Mouse (Mus musculus): Measurements from ENCODE around the gene Slc5a12. TPM values are rescaled to one million over a fixed set of nuclear protein-coding genes. Genes with fewer than 3 reads are reported as not detected.
A peak's percentile ranks its signal among the peaks of the same experiment; 100 is the strongest.

Slc5a12 gene
- not detected in 2 replicates for polyA plus RNA-seq (2016; fragmentation: Nextera tagmentation; extraction: Ambion mirVana)

GRCm38 (mm10) chr2:110596932-110597331 lies at the start of gene Slc5a12:
Gene Slc5a12, plus strand, starts transcription at chr2:110597298.
- Histone ChIP-seq H3K4me1 (no peaks in the 10 kb centered on the region), H3K27me3 (replicated peaks) (no peaks in the 10 kb centered on the region), H3K9me3 (no peaks in the 10 kb centered on the region), H3K4me2 (replicated peaks) (no peak within 1 kb of the TSS), H3K36me3 (no peaks in the 10 kb centered on the region), H3K4me3 (no peak within 1 kb of the TSS), H3K27ac (no peak within 1 kb of the TSS), H3K9ac (no peak within 1 kb of the TSS)
- ATAC-seq (ENCODE audit: low FRiP score, low read depth) = no peak
- WGBS = 86% methylated on average over 2 of the region's 2 CpGs

- WGBS = 83% methylated on average over 1 of the region's 1 CpGs
- ATAC-seq (ENCODE audit: low FRiP score, low read depth) = no peak
- Histone ChIP-seq H3K27me3 (replicated peaks) (no peaks in the 10 kb centered on the region), H3K4me3 (no peak overlapping the region), H3K27ac (no peak overlapping the region), H3K9ac (no peak overlapping the region), H3K9me3 (no peaks in the 10 kb centered on the region), H3K4me1 (no peaks in the 10 kb centered on the region), H3K4me2 (replicated peaks) (no peak overlapping the region), H3K36me3 (no peaks in the 10 kb centered on the region)
Measured at GRCm38 (mm10) chr2:110556098-110556497, 41.0 kb upstream of the Slc5a12 start.

DNA sequence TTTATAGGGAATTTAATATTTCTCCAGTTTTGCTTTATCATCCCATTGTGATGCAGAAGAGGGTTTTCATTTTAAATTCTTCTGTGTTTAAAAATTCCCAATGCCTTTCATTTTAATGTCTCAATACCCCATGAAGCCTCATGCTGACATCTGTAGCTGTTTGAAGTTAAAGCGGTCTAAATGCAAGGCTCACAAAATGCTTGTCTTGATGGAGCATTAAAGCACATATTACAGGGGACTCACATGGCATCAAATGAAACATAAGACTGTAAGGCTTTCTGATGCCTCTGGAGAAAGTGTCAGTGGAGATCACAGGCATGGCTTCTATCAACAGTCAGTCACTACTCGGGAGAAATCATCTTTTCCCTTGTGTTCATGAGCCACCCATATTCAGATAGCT lies 34.5 kb upstream of the Slc5a12 start:
- 74% methylated on average over 2 of the region's 2 CpGs for WGBS
- H3K27me3 ChIP-seq (replicated peaks) = no peaks in the 10 kb centered on the region
- no peaks in the 10 kb centered on the region for H3K9me3 ChIP-seq
- H3K4me1 ChIP-seq = no peaks in the 10 kb centered on the region
- H3K36me3 ChIP-seq = no peaks in the 10 kb centered on the region
- H3K27ac ChIP-seq = no peak overlapping the region
- no peak for ATAC-seq (ENCODE audit: low FRiP score, low read depth)
- no peak overlapping the region for H3K4me2 ChIP-seq (replicated peaks)
- no peak overlapping the region for H3K9ac ChIP-seq
- H3K4me3 ChIP-seq = no peak overlapping the region

DNA sequence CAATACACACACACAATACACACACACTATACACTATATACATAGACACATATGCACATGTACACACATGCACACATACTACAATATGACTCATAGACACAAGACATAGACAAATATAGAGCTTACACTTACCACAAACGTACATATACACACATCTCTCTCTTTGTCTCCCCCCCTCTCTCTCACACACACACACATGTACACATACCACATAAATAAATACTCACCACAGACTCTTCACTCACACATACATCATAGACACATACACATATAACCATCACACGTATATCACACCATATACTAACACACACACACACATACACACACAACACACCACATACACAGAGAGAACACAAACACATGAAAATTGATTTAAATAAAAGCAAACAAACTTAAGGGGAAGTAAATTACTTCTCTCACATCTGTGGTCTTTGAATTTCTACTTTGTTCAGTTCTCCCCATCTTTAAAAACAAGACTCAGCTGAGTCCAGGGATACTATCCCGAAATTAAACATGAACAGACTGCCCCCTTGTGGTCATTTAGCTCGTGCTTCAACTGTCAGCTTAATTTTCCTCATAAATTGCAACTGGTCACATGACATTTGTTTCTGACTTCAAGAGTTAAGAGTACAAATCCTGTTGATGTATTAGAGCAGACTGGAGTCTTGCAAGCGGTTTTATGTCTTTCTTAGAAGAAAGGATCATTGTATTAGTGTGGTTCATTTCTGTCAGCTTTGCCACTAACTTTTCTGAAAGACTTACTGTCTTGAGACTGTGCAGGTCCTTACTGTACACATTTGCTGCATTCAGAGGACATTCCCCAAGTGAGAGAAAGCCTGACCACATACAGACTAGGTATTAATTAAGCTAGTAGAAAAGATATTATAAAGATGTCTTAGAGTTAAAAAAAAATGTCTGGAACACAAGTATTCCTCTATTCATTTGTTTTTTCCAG lies 32.1 kb upstream of the Slc5a12 start:
- peak; percentile 86 for ATAC-seq (ENCODE audit: low FRiP score, low read depth)

GRCm38 (mm10) chr2:110586692-110587091 lies 10.4 kb upstream of the Slc5a12 start:
- Histone ChIP-seq H3K27ac (no peak overlapping the region), H3K9ac (no peak overlapping the region), H3K4me3 (no peak overlapping the region), H3K4me1 (no peaks in the 10 kb centered on the region), H3K4me2 (replicated peaks) (no peak overlapping the region), H3K9me3 (no peaks in the 10 kb centered on the region), H3K27me3 (replicated peaks) (no peaks in the 10 kb centered on the region), H3K36me3 (no peaks in the 10 kb centered on the region)
- 88% methylated on average over 6 of the region's 6 CpGs for WGBS
- no peak for ATAC-seq (ENCODE audit: low FRiP score, low read depth)

More for the DNA sequence above, 32.1 kb upstream of the Slc5a12 start:
- H3K9ac ChIP-seq = no peak overlapping the region
- H3K27me3 ChIP-seq (replicated peaks) = no peaks in the 10 kb centered on the region
- H3K4me3 ChIP-seq = no peak overlapping the region
- H3K4me2 ChIP-seq (replicated peaks) = no peak overlapping the region
- H3K4me1 ChIP-seq = no peaks in the 10 kb centered on the region
- 38% methylated on average over 5 of the region's 5 CpGs for WGBS
- no peak overlapping the region for H3K27ac ChIP-seq
- H3K9me3 ChIP-seq = no peaks in the 10 kb centered on the region
- no peaks in the 10 kb centered on the region for H3K36me3 ChIP-seq

DNA sequence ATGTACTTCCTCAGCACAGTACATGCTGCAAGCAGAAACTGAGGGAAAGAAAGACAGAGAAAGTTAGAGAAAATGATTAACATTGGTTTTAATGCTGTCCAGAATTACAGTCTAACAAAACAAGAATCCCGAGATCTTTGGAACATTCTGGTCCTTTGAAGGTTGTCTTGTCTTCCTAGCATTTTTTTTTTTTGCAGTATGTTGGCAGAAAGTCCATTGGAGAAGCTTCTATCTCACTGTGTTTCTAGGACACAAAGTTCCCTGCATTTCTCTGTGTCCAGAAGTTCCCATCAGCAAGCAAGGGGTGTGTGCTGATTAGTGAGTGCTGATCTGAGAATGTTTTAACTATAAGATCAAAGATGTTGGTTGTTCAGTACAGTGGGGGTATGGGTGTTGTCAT lies 7.1 kb upstream of the Slc5a12 start:
- Histone ChIP-seq H3K36me3 (no peaks in the 10 kb centered on the region), H3K9ac (no peak overlapping the region), H3K27ac (no peak overlapping the region), H3K9me3 (no peaks in the 10 kb centered on the region), H3K4me1 (no peaks in the 10 kb centered on the region), H3K27me3 (replicated peaks) (no peaks in the 10 kb centered on the region), H3K4me3 (no peak overlapping the region), H3K4me2 (replicated peaks) (no peak overlapping the region)
- no peak for ATAC-seq (ENCODE audit: low FRiP score, low read depth)
- WGBS = 80% methylated on average over 1 of the region's 1 CpGs

DNA sequence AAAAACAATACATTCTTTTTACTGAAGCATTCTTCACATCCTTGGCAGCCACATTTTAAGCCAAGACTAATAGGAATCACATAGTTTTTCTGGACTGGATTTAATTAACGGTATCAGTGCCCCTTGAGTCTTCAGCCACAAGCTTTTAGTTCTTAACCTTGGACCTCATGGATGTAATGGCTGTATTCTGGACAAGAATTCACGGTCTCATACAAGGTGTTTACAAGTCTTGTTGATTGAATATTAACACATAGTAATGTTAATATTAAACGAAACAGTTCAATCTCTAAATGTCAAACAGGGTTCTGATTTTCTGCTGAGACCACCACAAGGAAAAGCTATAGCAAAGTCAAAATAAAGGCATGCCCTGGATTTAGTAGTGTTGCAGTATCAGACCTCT lies 4.8 kb upstream of the Slc5a12 start:
- no peak overlapping the region for H3K4me2 ChIP-seq (replicated peaks)
- WGBS = 82% methylated on average over 3 of the region's 3 CpGs
- no peaks in the 10 kb centered on the region for H3K4me1 ChIP-seq
- H3K27ac ChIP-seq = no peak overlapping the region
- no peak for ATAC-seq (ENCODE audit: low FRiP score, low read depth)
- H3K4me3 ChIP-seq = no peak overlapping the region
- no peaks in the 10 kb centered on the region for H3K27me3 ChIP-seq (replicated peaks)
- no peak overlapping the region for H3K9ac ChIP-seq
- no peaks in the 10 kb centered on the region for H3K36me3 ChIP-seq
- H3K9me3 ChIP-seq = no peaks in the 10 kb centered on the region

GRCm38 (mm10) chr2:110644358-110644757 lies 47.3 kb downstream of the Slc5a12 start:
- 79% methylated on average over 1 of the region's 1 CpGs for WGBS
- H3K4me1 ChIP-seq = no peaks in the 10 kb centered on the region
- no peak overlapping the region for H3K4me2 ChIP-seq (replicated peaks)
- no peak overlapping the region for H3K27ac ChIP-seq
- H3K4me3 ChIP-seq = no peak overlapping the region
- no peaks in the 10 kb centered on the region for H3K9me3 ChIP-seq
- ATAC-seq (ENCODE audit: low FRiP score, low read depth) = no peak
- H3K27me3 ChIP-seq (replicated peaks) = no peaks in the 10 kb centered on the region
- H3K9ac ChIP-seq = no peak overlapping the region
- H3K36me3 ChIP-seq = no peaks in the 10 kb centered on the region

GRCm38 (mm10) chr2:110644846-110645245 lies 47.7 kb downstream of the Slc5a12 start:
- no peak for ATAC-seq (ENCODE audit: low FRiP score, low read depth)
- Histone ChIP-seq H3K4me2 (replicated peaks) (no peak overlapping the region), H3K4me1 (no peaks in the 10 kb centered on the region), H3K27ac (no peak overlapping the region), H3K36me3 (no peaks in the 10 kb centered on the region), H3K27me3 (replicated peaks) (no peaks in the 10 kb centered on the region), H3K9me3 (no peaks in the 10 kb centered on the region), H3K4me3 (no peak overlapping the region), H3K9ac (no peak overlapping the region)

- no peak overlapping the region for H3K27ac ChIP-seq
- H3K4me2 ChIP-seq (replicated peaks) = no peak overlapping the region
- no peaks in the 10 kb centered on the region for H3K9me3 ChIP-seq
- H3K27me3 ChIP-seq (replicated peaks) = no peaks in the 10 kb centered on the region
- H3K9ac ChIP-seq = no peak overlapping the region
- ATAC-seq (ENCODE audit: low FRiP score, low read depth) = 0 out of 2 replicates have a peak, but pooled peaks have one; percentile 37
- WGBS = 55% methylated on average over 4 of the region's 4 CpGs
- H3K4me1 ChIP-seq = no peaks in the 10 kb centered on the region
- H3K4me3 ChIP-seq = no peak overlapping the region
- H3K36me3 ChIP-seq = no peaks in the 10 kb centered on the region
Measured at GRCm38 (mm10) chr2:110663329-110663728, 66.2 kb downstream of the Slc5a12 start.

DNA sequence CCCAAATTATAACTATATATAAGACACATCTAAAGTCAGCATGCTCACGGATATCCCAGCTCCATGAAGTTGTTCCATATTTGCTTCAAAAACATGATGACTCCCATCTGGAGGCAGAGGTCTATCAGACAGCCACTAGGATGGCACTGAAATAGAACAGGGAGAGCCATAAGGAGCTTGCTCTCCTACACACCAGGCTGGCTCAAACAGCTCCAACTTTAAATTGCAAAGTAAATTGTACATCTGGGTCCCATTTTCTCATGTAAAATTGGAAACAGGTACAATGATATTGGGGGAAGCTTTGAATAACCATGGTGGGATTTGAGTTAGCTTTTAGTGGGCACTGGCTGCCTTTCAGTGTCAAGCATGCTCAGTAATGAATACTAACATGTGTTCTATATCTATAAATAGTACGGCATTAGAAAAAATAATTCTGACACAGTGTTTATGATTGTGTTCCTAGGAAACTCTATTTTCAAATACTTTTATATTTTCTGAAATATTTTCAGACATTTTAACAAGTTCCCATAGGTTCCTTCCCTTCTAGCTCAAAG lies 74.0 kb downstream of the Slc5a12 start:
- WGBS = 90% methylated on average over 2 of the region's 2 CpGs

More for the DNA sequence above, 74.0 kb downstream of the Slc5a12 start:
- no peak overlapping the region for H3K9ac ChIP-seq
- H3K36me3 ChIP-seq = no peaks in the 10 kb centered on the region
- H3K4me1 ChIP-seq = no peaks in the 10 kb centered on the region
- H3K9me3 ChIP-seq = no peaks in the 10 kb centered on the region
- H3K4me3 ChIP-seq = no peak overlapping the region
- H3K4me2 ChIP-seq (replicated peaks) = no peak overlapping the region
- no peak for ATAC-seq (ENCODE audit: low FRiP score, low read depth)
- no peaks in the 10 kb centered on the region for H3K27me3 ChIP-seq (replicated peaks)
- H3K27ac ChIP-seq = no peak overlapping the region
